Mouse (Mus musculus): ENCODE measurements around the gene Gm6588. TPM values are rescaled to one million over a fixed set of nuclear protein-coding genes. Genes with fewer than 3 reads are reported as not detected.

Gm6588 gene
- polyA plus RNA-seq, 1 experiment from 2014 or later = not detected

GRCm38 (mm10) chr5:112432033-112432432 is 17.2 kb upstream of the Gm6588 start:
- Histone ChIP-seq H3K27ac (ENCODE audit: low read depth) (no peak overlapping the region), H3K9me3 (ENCODE audit: low read depth, low read length) (no peaks in the 10 kb centered on the region), H3K4me1 (ENCODE audit: insufficient read depth) (no peaks in the 10 kb centered on the region), H3K27me3 (ENCODE audit: insufficient read depth, low read length) (peaks cover 6% of the 10 kb centered on the region; the same call in 1 of the 2 replicates), H3K4me2 (no peak overlapping the region), H3K4me3 (ENCODE audit: low read depth, low read length) (no peak overlapping the region), H3K36me3 (ENCODE audit: insufficient read depth) (no peaks in the 10 kb centered on the region), H3K9ac (no peak overlapping the region)
- ATAC-seq (ENCODE audit: insufficient read depth) (no peak), DNase-seq (no peak)
- WGBS = 67% methylated on average over 5 of the region's 5 CpGs
- TF ChIP-seq CTCF (IDR thresholded peaks at IDR 0.05; ENCODE audit: low read depth) = no peak

GRCm38 (mm10) chr5:112433004-112433403 is 16.2 kb upstream of the Gm6588 start:
- Histone ChIP-seq H3K27ac (ENCODE audit: low read depth) (no peak overlapping the region), H3K4me1 (ENCODE audit: insufficient read depth) (no peaks in the 10 kb centered on the region), H3K27me3 (ENCODE audit: insufficient read depth, low read length) (peaks cover 6% of the 10 kb centered on the region; the same call in 1 of the 2 replicates), H3K9me3 (ENCODE audit: low read depth, low read length) (no peaks in the 10 kb centered on the region), H3K36me3 (ENCODE audit: insufficient read depth) (no peaks in the 10 kb centered on the region), H3K4me3 (ENCODE audit: low read depth, low read length) (no peak overlapping the region), H3K9ac (no peak overlapping the region), H3K4me2 (no peak overlapping the region)
- 3% methylated on average over 8 of the region's 8 CpGs for WGBS
- DNase-seq (peak; percentile 87), ATAC-seq (ENCODE audit: insufficient read depth) (no peak)
- TF ChIP-seq CTCF (IDR thresholded peaks at IDR 0.05; ENCODE audit: low read depth) = peak; percentile 94

GRCm38 (mm10) chr5:112438535-112438934 is 10.7 kb upstream of the Gm6588 start:
- TF ChIP-seq CTCF (IDR thresholded peaks at IDR 0.05; ENCODE audit: low read depth) = no peak
- Histone ChIP-seq H3K9me3 (ENCODE audit: low read depth, low read length) (no peaks in the 10 kb centered on the region), H3K9ac (no peak overlapping the region), H3K27ac (ENCODE audit: low read depth) (no peak overlapping the region), H3K27me3 (ENCODE audit: insufficient read depth, low read length) (no peaks in the 10 kb centered on the region), H3K4me2 (no peak overlapping the region), H3K36me3 (ENCODE audit: insufficient read depth) (no peaks in the 10 kb centered on the region), H3K4me3 (ENCODE audit: low read depth, low read length) (no peak overlapping the region), H3K4me1 (ENCODE audit: insufficient read depth) (0 out of 2 replicates have a peak, but pooled peaks cover 3% of the 10 kb centered on the region)
- ATAC-seq (ENCODE audit: insufficient read depth) (no peak), DNase-seq (peak; percentile 21)
- 33% methylated on average over 10 of the region's 10 CpGs for WGBS

GRCm38 (mm10) chr5:112453088-112453487 is 3.9 kb downstream of the Gm6588 start:
- 57% methylated on average over 9 of the region's 9 CpGs for WGBS
- peak; percentile 60 for DNase-seq

GRCm38 (mm10) chr5:112454966-112455555 is 5.8 kb downstream of the Gm6588 start:
- no peaks in the 10 kb centered on the region; the same call in 1 of the 2 replicates for H3K27me3 ChIP-seq (ENCODE audit: insufficient read depth, low read length)

More at GRCm38 (mm10) chr5:112453088-112453487, 3.9 kb downstream of the Gm6588 start:
- H3K36me3 ChIP-seq (ENCODE audit: insufficient read depth) = no peaks in the 10 kb centered on the region
- no peaks in the 10 kb centered on the region for H3K4me1 ChIP-seq (ENCODE audit: insufficient read depth)
- H3K27me3 ChIP-seq (ENCODE audit: insufficient read depth, low read length) = no peaks in the 10 kb centered on the region; the same call in 1 of the 2 replicates
- H3K4me3 ChIP-seq (ENCODE audit: low read depth, low read length) = no peak overlapping the region
- H3K9me3 ChIP-seq (ENCODE audit: low read depth, low read length) = no peaks in the 10 kb centered on the region
- TF ChIP-seq CTCF (IDR thresholded peaks at IDR 0.05; ENCODE audit: low read depth) = no peak
- H3K27ac ChIP-seq (ENCODE audit: low read depth) = no peak overlapping the region
- no peak overlapping the region for H3K9ac ChIP-seq
- H3K4me2 ChIP-seq = no peak overlapping the region
- ATAC-seq (ENCODE audit: insufficient read depth) = 0 out of 2 replicates have a peak, but pooled peaks have one; percentile 35

GRCm38 (mm10) chr5:112459903-112460302 is 10.7 kb downstream of the Gm6588 start:
- TF ChIP-seq CTCF (IDR thresholded peaks at IDR 0.05; ENCODE audit: low read depth) = no peak
- H3K4me3 ChIP-seq (ENCODE audit: low read depth, low read length) = no peak overlapping the region
- no peak for DNase-seq
- ATAC-seq (ENCODE audit: insufficient read depth) = no peak
- no peak overlapping the region for H3K9ac ChIP-seq
- H3K36me3 ChIP-seq (ENCODE audit: insufficient read depth) = no peaks in the 10 kb centered on the region
- no peaks in the 10 kb centered on the region; the same call in 1 of the 2 replicates for H3K27me3 ChIP-seq (ENCODE audit: insufficient read depth, low read length)
- 43% methylated on average over 3 of the region's 3 CpGs for WGBS
- no peak overlapping the region for H3K4me2 ChIP-seq
- H3K27ac ChIP-seq (ENCODE audit: low read depth) = no peak overlapping the region
- no peaks in the 10 kb centered on the region for H3K9me3 ChIP-seq (ENCODE audit: low read depth, low read length)
- no peaks in the 10 kb centered on the region for H3K4me1 ChIP-seq (ENCODE audit: insufficient read depth)

More at GRCm38 (mm10) chr5:112454966-112455555, 5.8 kb downstream of the Gm6588 start:
- peak; percentile 65 for DNase-seq
- H3K4me1 ChIP-seq (ENCODE audit: insufficient read depth) = no peaks in the 10 kb centered on the region
- H3K9me3 ChIP-seq (ENCODE audit: low read depth, low read length) = no peaks in the 10 kb centered on the region
- no peak overlapping the region for H3K4me2 ChIP-seq
- H3K4me3 ChIP-seq (ENCODE audit: low read depth, low read length) = no peak overlapping the region
- peak; percentile 61 for TF ChIP-seq CTCF (IDR thresholded peaks at IDR 0.05; ENCODE audit: low read depth)
- no peak overlapping the region for H3K9ac ChIP-seq
- WGBS = 56% methylated on average over 12 of the region's 12 CpGs
- no peaks in the 10 kb centered on the region for H3K36me3 ChIP-seq (ENCODE audit: insufficient read depth)
- no peak for ATAC-seq (ENCODE audit: insufficient read depth)
- H3K27ac ChIP-seq (ENCODE audit: low read depth) = no peak overlapping the region

- Histone ChIP-seq H3K27me3 (ENCODE audit: insufficient read depth, low read length) (no peaks in the 10 kb centered on the region), H3K4me3 (ENCODE audit: low read depth, low read length) (no peak overlapping the region), H3K9ac (no peak overlapping the region), H3K4me2 (no peak overlapping the region), H3K4me1 (ENCODE audit: insufficient read depth) (no peaks in the 10 kb centered on the region), H3K27ac (ENCODE audit: low read depth) (no peak overlapping the region; the same call in 1 of the 2 replicates), H3K36me3 (ENCODE audit: insufficient read depth) (no peaks in the 10 kb centered on the region), H3K9me3 (ENCODE audit: low read depth, low read length) (no peaks in the 10 kb centered on the region)
- WGBS = 35% methylated on average over 6 of the region's 6 CpGs
- ATAC-seq (ENCODE audit: insufficient read depth) (no peak), DNase-seq (peak; percentile 85)
- TF ChIP-seq CTCF (IDR thresholded peaks at IDR 0.05; ENCODE audit: low read depth) = no peak
Measured at GRCm38 (mm10) chr5:112466331-112466730, 17.1 kb downstream of the Gm6588 start.
